15 mouse cellular contexts compared by ENCODE assay signal in genomic region chr16:63371275-63371674, GRCm38 (mm10).
"Had no signal": no experiment of that assay in that cellular context is flagged by ENCODE, and none has a peak within 500 bp of the region (broad histone marks: within the 10 kb centered on the region; RNA-seq: fewer than 3 reads in every experiment).

No protein-coding gene starts in this region.

- H3K36me3 ChIP-seq: neural tube, embryonic 15.5 days; stomach, embryonic 15.5 days had no signal

- H3K27me3 ChIP-seq: neural tube, embryonic 15.5 days; stomach, embryonic 15.5 days had no signal

- H3K9ac ChIP-seq: neural tube, embryonic 15.5 days; stomach, embryonic 15.5 days had no signal

- DNase-seq: retina, postnatal 1 day; right cerebral cortex, adult 18-20 months; right cerebral cortex, postnatal 14 days; right cerebral cortex, postnatal 25 days; right cerebral cortex, postnatal 4 days; spleen, adult 18-20 months; thymus, adult 18-20 months; thymus, adult 2 months; thymus, postnatal 14 days; thymus, postnatal 25 days; thymus, postnatal 36 days; thymus, postnatal 4 days had no signal

- H3K4me3 ChIP-seq: neural tube, embryonic 15.5 days; stomach, embryonic 15.5 days had no signal

- H3K9me3 ChIP-seq: neural tube, embryonic 15.5 days; stomach, embryonic 15.5 days had no signal

- H3K4me2 ChIP-seq: neural tube, embryonic 15.5 days; stomach, embryonic 15.5 days had no signal

- H3K4me1 ChIP-seq: neural tube, embryonic 15.5 days; stomach, embryonic 15.5 days had no signal

- H3K27ac ChIP-seq: neural tube, embryonic 15.5 days; stomach, embryonic 15.5 days; stomach, postnatal 0 days had no signal
